Mouse (Mus musculus) spleen, postnatal 14 days (tissue): Measurements from ENCODE around the gene H6pd.
A peak's percentile ranks its signal among the peaks of the same experiment; 100 is the strongest.

Experiments
- DNase-seq, 2 experiments: peaks; one replicate each; pipeline ENCODE4 v3.0.0; 2021 to 2022; ENCODE audit warnings: low spot score in 2 of 2

The H6pd gene

GRCm38 (mm10) chr4:149975291-149975690 lies 33.5 kb downstream of the H6pd start:
- DNase-seq = no peak

GRCm38 (mm10) chr4:149971393-149971792 lies 37.4 kb downstream of the H6pd start:
- no peak for DNase-seq

GRCm38 (mm10) chr4:149968526-149968925 lies 40.3 kb downstream of the H6pd start:
- no peak for DNase-seq

DNA sequence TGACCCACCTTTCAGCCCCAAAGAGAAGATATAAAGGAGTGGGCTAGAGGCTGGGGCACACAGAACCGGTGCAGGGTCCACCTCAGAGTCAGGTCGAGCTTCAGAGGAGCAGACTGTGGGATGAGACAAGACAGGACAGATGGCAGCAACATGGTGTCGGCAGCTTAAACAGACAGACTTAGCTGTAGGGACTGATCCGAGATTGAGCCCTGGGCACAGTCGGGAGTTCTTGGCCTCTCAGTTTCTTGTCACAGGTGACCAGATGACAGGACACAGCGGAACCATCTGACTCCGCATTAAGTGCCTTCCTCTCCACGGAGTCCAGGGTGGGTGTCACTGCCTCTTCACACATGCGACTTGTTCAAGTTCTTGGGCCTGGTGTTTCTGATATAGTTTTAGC lies 41.9 kb downstream of the H6pd start:
- no peak for DNase-seq

- DNase-seq = no peak
Observed at GRCm38 (mm10) chr4:149966252-149966651, 42.6 kb downstream of the H6pd start.

DNA sequence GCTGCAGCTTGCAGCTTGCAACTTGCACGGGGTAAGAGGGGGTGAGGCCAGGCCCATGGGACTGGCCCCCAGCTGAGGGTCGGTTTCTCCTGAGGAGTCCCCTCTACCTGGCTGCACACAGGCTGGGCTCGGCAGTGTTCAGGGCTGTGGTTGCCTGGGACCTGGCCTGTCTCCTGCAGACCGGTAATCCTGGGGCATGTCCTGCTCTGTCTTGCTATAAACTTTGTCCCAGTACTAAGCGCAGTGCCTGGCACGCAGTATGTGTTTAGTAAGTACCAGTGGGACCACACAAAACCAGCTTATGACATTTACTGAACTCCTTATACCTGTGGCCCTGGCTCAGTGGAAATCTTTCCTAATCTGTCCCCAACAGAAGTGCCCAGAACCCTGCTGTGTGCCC lies 43.2 kb downstream of the H6pd start:
- DNase-seq = no peak

- DNase-seq = no peak
Observed at GRCm38 (mm10) chr4:149965242-149965641, 43.6 kb downstream of the H6pd start.

DNA sequence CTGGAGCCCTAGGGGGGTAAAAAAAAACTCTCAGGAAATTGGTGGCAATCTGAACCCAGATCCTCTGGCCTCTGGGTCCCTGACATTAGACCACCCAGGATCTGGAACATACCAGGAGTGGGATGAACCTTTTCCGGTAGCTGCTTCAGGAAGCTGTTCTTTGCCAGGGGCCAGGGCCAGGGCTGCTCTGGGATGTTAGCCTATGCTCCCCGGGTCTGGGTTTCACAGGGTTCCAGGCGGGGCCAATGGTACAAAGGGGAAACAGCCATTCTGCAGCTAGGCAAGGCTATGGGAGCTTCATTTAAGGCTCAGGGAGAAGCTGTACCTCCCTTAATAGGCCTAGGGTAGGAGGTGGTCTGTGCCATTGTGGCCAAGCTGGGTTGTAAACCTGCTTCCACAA lies 44.1 kb downstream of the H6pd start:
- DNase-seq = no peak

- DNase-seq = no peak
Observed at GRCm38 (mm10) chr4:149964285-149964684, 44.5 kb downstream of the H6pd start.

GRCm38 (mm10) chr4:149960391-149960790 lies 48.4 kb downstream of the H6pd start:
- DNase-seq = no peak

GRCm38 (mm10) chr4:149959816-149960215 lies 49.0 kb downstream of the H6pd start:
- no peak for DNase-seq

- peak; percentile 38 to 63 for DNase-seq
Observed at GRCm38 (mm10) chr4:149958566-149958965, 50.3 kb downstream of the H6pd start.

GRCm38 (mm10) chr4:149956048-149956447 lies 52.8 kb downstream of the H6pd start:
- DNase-seq = no peak

- no peak for DNase-seq
Observed at GRCm38 (mm10) chr4:149955631-149956030, 53.2 kb downstream of the H6pd start.

- peak; percentile 94 to 95 for DNase-seq
Observed at GRCm38 (mm10) chr4:149954893-149955439, 53.9 kb downstream of the H6pd start, which contains the start of gene Spsb1. Spsb1 (minus strand) TSS chr4:149955043.

GRCm38 (mm10) chr4:149953621-149954481 lies 55.0 kb downstream of the H6pd start:
- DNase-seq = no peak

DNA sequence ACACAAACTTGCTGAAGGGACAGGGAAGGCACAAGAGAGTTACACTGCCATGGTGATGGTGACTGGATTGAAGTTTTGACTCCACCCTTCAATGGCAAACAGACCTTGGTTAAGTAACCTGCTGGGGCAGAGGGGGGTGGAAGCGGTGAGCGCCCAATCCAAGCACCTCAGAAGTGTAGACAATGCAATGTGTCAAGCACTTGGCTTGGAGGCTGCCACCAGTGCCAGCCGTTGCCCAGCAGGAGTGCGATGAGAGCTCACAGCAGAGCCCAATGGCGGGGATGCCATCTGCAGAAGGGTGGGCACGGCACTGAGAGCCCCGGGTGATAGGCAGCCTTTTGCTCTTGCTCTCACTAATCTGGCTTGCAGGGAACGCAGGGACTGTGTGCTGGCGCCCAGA lies 56.6 kb downstream of the H6pd start:
- no peak for DNase-seq

GRCm38 (mm10) chr4:149951201-149951600 lies 57.6 kb downstream of the H6pd start:
- DNase-seq = no peak

DNA sequence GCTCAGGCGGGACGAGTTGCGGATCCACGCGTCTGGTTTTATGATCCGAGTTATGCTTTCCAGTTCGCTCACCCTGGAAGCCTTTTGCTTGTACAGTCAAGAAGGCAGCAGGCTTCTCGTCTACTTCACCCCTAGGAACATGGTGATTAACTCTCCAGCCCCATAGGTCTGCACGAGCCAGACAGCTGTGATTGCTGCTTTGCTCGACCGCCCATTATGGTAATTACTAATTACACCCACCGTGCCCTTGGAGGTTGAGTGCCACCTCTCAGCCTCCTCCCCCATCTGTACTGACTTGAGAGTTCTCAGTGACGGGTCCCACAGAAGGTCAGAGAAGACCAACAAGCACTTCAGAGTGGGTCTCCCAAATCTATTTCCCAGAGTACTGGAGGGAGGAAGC lies 59.1 kb downstream of the H6pd start:
- no peak for DNase-seq

DNA sequence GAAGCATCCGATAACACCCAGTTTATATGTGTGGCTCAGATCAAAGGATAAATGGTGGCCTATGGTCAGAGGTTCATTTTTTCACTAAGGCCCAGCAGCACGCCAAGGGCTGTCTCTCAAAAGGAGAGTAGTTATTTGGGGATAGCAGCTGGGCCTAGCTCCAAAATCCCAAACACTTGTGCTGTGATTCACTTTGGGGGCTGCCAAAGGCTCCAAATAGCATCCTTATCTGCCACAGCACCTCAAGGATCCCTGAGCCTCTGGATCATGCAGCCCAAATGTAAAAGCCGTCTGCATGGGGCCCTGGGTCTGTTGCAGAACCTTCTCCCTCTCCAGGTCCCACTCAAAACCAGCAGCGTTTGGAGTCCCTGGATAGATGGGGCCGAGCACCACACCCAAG lies 60.7 kb downstream of the H6pd start:
- DNase-seq = no peak

- no peak for DNase-seq
Observed at GRCm38 (mm10) chr4:149947396-149947795, 61.4 kb downstream of the H6pd start.

DNA sequence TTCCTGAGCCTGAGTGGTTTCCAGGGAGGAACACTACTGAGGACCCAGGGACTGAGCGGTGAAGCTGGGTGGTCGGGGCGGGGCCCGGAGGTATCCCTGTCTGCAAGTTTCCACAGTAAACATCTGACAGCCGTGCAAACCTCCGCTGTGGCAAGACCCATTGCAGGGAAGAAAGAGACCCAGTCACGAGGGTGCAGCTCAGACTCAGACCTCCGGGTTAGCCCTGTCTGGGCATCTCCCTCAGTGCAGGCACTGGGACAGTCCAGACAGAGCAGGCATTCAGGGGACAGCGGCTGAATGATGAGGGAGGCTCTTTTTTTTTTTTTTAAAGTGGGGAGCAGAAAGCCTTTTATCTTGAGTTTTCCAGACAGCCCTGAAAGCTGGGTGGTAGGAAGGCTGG lies 63.6 kb downstream of the H6pd start:
- no peak for DNase-seq

DNA sequence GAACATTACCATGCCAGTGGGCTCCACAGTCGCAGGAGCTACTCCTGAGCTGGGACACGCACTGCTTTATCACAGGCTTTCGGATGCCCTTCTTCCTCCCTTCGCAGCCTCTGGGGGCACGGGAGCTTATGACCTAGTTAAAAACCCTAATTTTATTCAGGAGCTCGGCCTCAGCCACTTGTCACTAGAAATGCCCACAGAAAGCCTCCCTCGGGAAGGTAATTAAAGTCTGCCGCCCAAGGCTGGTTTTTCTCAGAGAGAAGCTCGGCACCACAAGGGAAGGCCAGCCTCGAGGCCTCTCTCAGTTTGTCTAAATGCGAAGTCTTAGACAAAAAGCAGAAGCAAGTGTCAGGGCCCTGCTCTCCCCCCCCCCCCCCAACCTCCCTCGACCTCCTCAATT lies 64.6 kb downstream of the H6pd start:
- DNase-seq = no peak
